Mouse (Mus musculus): Measurements from ENCODE around the gene Ing5.
"Not testable (repeated sequence)": the region's sequence is repeated elsewhere in the genome, so short reads cannot be mapped to it uniquely, and the experiment has no call there.

Ing5 gene

DNA sequence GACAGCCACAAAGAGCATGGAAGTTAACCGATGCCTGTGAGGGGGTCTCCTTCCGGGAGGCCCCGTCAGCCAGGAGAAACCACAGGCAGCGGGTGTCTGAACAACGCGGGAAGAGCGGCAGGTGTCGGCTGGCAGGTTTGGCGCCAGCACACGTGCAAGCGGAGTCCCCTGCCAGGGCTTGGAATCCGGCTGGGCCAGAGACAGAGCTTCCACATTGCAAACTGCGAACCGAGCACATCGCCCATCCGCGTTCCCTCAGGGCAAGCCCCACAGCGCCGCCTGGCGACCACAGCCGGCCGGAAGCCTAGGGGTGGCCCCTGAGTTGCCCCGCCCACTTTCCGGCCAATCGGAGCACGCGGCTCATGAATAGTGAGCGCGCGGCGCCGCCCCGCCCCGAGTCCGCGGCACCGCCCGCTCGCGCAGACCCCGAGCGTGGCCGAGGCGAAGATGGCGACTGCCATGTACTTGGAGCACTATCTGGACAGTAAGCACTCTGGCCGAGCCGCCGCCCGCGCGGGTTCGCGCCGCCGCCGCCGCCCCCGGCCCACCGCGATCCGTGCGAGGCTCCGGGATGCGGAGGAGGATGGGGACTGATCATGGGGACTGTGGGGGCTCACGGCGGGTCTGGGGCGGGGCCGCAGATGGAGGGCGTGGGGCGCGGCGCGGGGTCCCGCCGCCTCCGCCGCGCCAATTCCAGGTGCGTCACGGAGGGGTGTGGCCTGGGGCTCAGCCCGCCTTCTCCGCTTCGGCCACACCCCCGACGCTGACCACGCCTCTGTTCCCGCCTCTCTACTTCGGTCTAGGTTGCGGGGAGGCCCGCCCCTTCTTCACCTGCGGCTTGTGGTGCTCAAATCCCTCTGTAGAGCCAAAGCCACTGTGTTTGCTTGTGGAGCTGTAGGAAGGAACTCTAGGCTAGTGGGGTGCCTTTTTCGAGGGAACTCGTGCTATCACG, at the start of gene Ing5:
Gene Ing5, plus strand, starts transcription at position 410 of the 952 bp plus-strand sequence.
- peak; percentile 98 for DNase-seq (ENCODE audit: low spot score)

- DNase-seq (ENCODE audit: low spot score), result peak; percentile 89
These were observed 49.0 kb upstream of the Ing5 start, which contains the start of gene Thap4 for GRCm38 (mm10) chr1:93754573-93755290. Gene Thap4, minus strand, starts transcription at chr1:93754864.

GRCm38 (mm10) chr1:93755291-93755610, 48.5 kb upstream of the Ing5 start:
- no peak for DNase-seq (ENCODE audit: low spot score)

GRCm38 (mm10) chr1:93755618-93756017, 48.1 kb upstream of the Ing5 start:
- DNase-seq (ENCODE audit: low spot score), result peak; percentile 3

GRCm38 (mm10) chr1:93756154-93756553, 47.6 kb upstream of the Ing5 start:
- DNase-seq (ENCODE audit: low spot score), result no peak

DNA sequence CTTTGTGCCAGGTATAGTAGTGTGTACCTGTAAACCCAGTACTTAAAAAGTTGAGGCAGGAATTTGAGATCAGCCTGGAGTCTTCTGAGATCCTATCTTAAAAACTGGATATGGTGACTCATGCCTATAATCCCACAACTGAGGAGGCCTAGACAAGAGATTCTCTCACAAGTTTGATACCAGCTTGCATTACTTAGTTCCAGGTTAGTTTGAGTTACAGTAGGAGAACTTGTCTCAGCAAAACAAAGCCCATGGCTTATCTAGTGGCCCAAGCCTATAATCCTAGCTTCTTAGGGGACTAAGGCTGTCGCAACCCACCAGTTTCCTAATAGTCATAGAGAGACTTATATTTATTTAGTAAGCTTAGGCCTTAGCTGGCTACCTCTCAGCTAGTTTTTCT, 43.7 kb upstream of the Ing5 start:
- no peak for DNase-seq (ENCODE audit: low spot score)

DNA sequence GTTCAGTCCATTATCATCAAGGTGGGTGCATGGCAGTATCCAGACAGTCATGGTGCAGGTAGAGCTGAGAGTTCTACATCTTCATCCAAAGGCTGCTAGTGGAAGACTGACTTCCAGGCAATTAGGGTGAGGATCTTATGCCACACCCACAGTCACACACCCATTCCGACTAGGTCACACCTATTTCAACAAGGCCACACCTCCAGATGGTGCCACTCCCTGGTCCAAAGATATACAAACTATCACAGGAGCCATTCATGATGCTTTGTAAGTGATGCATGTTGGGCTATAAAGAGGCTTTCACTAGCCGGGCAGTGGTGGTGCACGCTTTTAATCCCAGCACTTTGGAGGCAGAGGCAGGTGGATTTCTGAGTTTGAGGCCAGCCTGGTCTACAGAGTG, 40.2 kb upstream of the Ing5 start:
- DNase-seq (ENCODE audit: low spot score), result not testable (repeated sequence)

- DNase-seq (ENCODE audit: low spot score), result no peak
These were observed 38.7 kb upstream of the Ing5 start for GRCm38 (mm10) chr1:93764871-93765591.

GRCm38 (mm10) chr1:93767600-93767999, 36.2 kb upstream of the Ing5 start:
- no peak for DNase-seq (ENCODE audit: low spot score)

DNA sequence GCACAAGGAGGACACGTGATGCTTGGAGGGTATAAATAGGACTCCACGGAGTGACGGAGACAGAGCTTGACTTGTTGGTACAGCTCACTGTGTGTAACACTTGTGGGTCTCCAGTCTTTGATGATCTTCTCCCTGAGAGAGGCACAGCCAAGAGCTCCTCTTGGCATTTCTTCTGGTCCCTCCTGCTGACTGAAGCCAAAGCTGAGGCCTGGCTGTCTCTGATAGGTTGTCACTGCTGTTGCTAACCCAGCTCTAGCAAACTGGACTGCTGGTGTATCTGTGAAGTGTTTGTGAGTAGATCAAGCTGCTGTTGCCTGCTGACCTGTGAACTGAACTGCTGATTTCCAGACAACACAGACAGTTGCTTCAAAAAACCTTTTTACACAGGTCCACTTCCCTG, 33.9 kb upstream of the Ing5 start:
- DNase-seq (ENCODE audit: low spot score), result no peak

DNA sequence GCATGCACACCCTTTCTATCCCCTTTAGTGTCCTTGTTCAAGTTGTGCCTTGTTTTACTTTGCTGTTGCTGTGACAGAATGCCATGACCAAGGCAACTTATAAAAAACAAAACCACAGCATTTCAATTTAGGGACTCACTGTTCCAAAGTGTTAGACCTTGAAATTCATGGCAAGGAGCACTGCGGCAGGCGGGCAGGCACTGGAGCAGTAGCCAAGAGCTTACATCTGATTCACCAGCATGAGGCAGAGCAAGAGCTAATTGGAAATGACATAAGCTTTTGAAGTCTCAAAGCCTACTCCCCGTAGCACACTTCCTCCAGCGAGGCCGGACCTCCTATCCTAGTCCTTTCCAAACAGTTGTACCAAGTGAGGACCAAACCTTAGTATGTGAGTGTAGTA, 27.1 kb upstream of the Ing5 start:
- no peak for DNase-seq (ENCODE audit: low spot score)

DNA sequence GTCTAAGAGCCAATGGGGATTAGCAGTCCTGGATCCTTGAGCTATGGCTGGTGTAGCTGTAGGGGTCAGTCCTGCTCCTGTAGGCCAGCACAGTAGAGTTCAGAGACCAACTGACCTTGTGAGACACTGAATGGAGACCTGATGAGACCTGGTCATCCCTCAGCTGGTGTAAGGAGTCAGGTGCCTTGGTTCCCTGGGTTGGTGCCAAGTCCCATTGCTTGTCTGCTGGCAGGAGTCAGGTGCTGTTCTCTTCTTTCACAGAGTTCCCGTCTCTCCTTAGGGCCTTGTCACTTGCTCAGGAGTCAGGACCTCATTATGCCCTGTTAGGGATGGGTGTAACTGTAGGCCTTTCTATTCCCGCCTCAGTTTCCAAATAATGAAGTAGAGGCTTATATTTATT, 16.9 kb upstream of the Ing5 start:
- no peak for DNase-seq (ENCODE audit: low spot score)

DNA sequence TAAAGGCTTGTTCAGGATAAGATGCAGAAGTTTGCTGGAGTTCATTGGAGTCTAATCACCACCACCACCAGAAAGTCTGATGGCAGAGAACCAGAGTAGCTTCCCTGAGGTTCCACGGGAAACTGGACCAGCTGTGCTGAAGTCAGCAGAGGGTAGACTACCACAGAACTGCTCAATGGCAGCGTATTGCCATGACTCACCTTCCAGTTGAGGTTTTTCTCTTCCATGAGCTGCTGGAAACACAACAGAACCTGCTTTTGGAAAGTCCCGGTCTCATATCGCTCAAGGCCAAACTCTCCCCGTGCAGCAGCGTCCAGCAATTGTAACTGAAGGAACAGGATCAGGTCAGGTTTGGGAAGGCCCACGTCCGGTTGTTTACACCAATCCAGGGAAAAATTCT, 9.2 kb upstream of the Ing5 start:
- DNase-seq (ENCODE audit: low spot score), result no peak

DNA sequence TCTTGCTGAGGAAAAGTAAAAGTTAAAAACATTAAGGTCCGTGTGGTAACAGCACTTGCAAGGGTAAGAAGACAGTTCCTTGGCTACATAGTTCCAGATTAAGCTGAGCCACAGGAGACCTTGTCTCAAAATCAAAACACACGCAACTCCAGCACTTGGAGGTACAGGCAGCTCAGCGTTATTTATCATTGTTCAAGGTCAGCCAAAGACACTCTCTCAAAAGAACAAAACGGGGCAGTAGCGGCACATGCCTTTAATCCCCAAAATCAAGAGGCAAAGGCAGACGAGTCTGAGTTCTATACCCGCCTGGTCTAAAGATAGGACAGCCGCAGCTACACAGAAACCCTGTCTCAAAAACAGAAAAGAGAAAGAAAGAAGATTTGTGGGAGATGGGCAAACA, 7.9 kb upstream of the Ing5 start:
- no peak for DNase-seq (ENCODE audit: low spot score)

DNA sequence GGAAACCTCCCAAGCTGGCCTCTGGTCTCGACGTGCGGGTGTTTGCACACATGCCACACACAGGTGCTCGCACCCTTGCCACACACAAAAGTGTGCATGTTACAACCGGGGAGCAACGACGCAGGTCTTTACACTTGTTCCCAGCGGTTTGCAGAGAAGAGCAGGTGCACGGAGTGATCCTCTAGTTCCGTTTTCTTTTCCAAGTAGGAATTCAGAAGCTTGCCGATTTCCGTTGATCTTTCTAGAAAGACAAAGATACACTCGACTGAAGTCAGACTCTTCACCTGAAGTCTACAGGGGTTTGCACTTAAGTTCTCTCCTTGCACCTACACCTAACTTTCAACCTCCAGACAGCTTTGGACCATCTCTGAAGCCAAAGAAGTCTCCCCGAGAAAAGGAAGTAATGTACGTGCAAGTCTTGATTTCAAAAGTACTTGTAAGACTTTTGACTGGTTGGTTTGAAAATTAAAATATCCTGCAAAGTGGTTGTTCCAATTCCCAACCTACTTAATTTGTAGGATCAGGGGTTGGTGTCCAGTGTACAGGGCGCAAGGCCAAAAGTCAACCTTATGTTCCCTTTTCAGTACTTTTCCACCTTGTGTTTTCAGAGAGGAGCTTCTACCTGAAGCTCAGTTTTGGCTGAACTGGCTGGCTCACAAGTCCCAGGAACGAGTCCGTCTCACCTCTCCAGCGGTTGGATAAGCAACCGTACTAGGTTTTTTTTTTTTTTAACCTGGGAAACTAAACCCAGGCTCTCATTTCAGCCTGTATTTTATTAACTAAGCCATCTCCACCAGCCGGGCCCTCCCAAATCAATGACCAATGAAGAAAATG, 2.9 kb upstream of the Ing5 start:
- peak; percentile 28 for DNase-seq (ENCODE audit: low spot score)

- peak; percentile 97 for DNase-seq (ENCODE audit: low spot score)
These were observed 2.0 kb upstream of the Ing5 start, which contains the start of gene Dtymk for GRCm38 (mm10) chr1:93801741-93802238. Gene Dtymk, minus strand, starts transcription at chr1:93801934.

DNA sequence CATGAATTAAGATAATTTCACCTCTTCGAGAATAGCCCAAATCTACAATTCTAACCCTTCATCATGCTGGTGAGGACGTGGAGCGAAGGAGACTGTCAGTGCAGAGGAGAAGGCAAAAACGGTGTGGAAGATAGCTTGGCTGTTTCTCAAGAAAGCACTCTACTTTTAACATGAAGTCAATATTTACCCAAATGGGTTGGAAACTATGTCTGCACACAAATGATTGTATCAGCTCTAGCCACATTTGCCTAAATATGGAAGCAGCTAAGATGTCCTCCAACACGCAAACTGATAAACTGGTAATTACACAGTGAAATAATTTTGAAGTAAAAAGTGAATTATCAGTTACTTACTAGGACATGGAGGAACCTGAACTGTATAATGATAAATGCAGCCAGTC, 994 bp upstream of the Ing5 start:
- peak; percentile 12 for DNase-seq (ENCODE audit: low spot score)

DNA sequence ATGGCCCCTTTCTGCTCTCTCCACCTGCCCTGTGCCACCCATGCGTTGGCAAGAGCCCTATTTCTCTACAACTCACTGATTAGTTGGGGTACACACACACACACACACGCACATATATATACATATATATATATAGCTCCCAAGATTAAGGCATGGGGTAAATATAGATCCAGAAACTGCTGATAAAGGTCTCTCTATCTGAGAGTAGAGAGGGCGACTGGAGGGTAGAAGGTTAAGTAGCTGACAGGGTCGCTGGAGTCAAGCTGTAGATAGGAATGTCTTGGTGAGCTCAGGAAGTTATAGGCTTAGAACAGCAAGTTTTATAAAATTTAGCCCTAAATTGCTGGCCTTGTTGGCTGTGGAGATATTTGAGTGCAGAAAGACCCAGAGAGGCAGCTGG, 1.1 kb downstream of the Ing5 start:
- DNase-seq (ENCODE audit: low spot score), result no peak

GRCm38 (mm10) chr1:93805221-93805951, 1.6 kb downstream of the Ing5 start:
- DNase-seq (ENCODE audit: low spot score), result no peak

DNA sequence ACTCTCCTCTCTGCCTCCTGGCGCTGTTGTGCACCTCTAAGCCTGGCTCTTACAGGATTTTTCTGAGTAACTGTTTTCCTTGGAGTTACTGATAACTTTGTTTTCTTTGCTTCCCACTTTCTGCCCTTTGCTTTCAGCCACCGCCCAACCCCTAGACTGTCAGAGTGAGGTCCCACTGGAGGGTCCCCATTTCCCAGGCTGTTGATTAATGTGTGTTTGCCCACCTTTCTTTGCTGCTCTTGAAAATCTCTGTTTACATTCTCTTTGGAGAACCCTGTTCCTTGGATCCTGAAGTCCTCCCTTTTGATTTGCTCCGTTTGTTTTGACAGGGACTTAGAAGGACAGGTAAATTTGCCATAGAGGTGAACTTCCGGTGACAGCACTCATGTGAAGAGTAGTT, 5.1 kb downstream of the Ing5 start:
- no peak for DNase-seq (ENCODE audit: low spot score)

DNA sequence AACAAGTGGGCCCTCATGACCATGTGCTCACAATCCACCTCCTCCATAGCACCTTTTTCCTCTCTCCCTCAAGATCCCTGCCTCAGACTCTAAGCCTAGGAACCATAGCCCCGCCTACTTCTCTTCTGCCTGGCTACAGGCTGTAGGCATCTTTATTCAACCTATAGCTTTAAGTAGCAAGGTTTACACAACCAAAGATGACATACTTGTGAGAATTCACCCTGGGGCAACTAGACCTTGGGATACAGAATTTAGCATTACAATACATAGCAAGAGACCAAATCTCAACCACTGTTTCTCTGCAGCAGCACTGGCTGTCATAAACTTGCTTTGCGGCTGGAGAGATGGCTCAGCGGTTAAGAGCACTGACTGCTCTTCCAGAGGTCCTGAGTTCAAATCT, 6.2 kb downstream of the Ing5 start:
- DNase-seq (ENCODE audit: low spot score), result no peak
